Mouse (Mus musculus) kidney, adult 8-10 months (tissue): Measurements from ENCODE around the gene 1520401A03Rik.

Experiments used
- DNase-seq, 2 experiments: peaks; one replicate each; pipeline ENCODE4 v3.0.0; 2022

1520401A03Rik gene

DNA sequence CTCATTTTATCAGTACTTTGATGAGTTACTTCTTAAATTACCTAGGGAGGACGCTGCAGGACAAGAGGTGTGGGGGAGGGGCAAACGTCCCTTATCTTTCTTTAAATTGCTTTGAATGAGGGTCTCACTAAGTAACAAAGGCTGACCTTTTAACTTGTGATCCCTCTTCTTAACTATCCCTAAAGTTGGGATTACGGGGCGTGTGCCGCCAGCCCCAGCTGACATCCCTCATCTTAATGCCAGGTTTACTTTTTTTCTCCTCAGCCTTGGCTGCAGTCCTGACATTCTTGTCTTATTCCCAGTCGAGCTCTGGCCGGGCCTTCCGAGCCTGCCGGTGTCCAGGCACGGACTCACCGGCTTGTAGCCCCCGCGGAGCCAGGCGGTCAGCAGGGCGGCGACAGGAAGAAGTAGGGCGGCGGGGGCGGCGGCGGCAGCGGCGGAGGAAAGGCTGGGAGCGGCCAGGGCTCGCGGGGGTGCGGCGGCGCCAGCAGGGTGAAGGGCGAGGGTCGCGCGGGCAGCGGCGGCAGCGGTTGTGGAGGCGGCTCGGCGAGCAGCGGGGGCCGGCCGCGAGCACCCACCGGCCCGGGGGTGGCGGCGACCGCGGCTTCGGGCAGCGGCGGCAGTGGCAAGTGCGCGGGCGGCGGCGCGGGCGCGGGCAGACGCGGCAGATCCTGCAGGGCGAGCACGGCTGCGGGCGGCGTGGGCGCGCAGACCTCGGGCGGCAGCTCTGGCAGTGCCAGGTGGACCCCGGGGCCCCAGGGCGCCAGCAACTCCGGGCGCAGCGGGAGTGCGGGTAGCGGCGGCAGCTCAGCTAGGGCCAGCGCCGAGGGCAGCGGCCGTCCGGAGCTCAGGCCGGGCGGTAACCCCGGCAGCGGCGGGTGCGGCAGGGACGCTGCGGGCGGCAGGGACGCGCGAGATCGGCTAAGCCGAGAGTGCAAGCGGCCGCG lies 23.2 kb downstream of the 1520401A03Rik start:
- peak in 1 of 2 experiments; percentile 40 for DNase-seq

DNA sequence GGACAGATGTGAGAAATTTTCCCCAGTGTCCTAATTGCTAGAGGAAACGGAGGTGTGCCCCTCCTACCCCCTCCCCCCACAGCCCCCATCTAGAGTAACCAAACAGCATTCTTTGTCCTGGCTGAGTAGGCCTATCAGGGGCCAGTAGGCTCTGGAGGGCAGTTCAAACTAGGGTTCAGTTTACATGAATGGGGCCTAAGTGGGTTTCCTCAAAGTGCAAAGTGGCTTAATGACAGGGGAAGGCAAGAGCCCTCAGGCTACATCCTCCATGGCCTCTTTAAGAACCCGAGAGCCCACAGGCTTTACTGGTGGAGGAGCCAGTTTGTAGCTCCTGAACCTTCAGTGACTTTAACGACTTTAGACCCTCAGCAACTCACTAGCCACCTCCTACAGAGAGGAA lies 26.8 kb downstream of the 1520401A03Rik start:
- DNase-seq = no peak

DNA sequence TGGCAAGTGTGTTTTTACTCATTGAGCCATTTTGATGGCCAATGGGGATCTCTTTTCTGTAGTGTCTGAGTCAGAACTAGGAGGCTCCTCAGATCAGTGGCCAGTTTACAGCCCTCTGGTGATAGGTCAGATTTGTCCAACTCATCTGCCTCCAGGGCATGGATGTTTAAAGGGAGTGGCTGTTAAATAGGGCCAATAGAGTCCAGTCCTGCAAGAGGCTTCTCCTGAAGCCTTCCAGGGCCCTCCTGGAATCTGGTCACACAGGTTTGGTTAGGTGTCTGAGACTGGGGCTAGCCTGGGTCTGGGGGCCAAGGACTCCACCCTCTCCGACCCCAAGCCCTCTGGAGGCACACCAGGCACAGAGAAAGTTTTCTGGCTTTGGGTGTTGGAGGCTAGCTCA lies 28.1 kb downstream of the 1520401A03Rik start:
- DNase-seq = no peak

DNA sequence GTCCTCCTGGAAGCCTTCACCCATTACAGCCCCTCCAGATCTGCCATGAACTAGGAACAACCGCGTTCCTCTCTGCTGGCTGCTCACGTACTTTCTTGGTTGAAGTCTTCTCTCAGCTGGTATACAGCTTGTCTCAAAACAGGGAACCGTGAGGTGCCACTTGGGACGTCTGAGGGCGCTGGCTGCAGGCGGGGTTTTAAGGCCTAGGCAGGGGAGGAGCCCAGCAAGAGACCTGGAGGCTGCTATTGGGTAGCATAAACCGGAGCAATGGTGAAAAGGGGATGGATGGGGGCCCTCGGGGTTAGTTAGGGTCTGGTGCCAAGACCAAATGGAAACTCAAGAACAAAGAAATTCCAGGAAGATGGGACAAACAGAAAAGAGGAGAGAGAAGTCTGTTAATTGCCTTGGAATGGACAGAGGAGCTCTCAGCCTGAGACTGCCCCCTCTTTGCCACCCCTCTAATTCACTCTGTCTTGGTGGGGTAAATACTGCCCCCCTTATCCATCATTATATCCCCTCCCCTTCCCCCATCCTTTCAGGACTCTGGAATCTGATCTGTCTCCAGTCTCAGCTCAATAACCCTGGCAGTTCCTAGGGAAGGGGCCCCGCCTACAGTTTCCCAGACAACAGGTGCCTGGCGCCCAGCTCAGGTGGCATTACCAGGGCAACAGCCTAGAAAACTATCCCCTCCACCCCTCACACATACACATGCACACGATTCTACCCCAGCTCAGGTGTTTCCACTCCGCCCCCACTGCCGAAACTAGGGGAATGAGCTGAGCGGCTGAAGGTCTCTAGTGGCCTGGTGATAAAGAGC lies 38.5 kb downstream of the 1520401A03Rik start, which contains the start of gene Cldn9:
Gene Cldn9, minus strand, starts transcription at position 171 of the 817 bp plus-strand sequence.
- DNase-seq = peak in 1 of 2 experiments; percentile 31

DNA sequence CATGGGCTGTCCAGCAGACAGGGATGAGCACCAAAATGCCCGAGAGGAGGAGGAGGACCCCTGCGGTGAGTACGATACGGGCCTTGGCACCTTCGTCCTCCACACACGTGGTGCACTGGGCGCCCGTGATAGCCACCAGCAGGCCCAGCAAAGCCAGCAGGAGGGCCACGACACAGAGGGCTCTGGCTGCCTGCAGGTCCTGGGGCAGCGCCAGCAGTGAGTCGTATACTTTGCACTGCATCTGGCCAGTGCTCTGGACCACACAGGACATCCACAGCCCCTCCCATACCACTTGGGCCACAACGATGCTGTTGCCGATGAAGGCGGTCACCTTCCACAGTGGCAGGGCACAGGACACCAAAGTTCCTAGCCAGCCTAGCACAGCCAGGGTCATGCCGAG lies 39.4 kb downstream of the 1520401A03Rik start:
- no peak for DNase-seq

- DNase-seq = peak in 1 of 2 experiments; percentile 25
These were observed 40.1 kb downstream of the 1520401A03Rik start for GRCm38 (mm10) chr17:23682530-23682929.

- peak in 1 of 2 experiments; percentile 59 for DNase-seq
These were observed 40.5 kb downstream of the 1520401A03Rik start for GRCm38 (mm10) chr17:23682092-23682491.

DNA sequence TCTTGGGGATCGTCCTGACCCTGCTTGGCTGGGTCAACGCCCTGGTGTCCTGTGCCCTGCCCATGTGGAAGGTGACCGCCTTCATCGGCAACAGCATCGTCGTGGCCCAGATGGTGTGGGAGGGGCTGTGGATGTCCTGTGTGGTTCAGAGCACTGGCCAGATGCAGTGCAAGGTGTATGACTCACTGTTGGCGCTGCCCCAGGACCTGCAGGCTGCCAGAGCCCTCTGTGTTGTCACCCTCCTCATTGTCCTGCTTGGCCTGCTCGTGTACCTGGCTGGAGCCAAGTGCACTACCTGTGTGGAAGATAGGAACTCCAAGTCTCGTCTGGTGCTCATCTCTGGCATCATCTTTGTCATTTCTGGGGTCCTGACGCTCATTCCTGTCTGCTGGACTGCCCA lies 41.5 kb downstream of the 1520401A03Rik start:
- DNase-seq = peak in 1 of 2 experiments; percentile 32

GRCm38 (mm10) chr17:23680336-23680735 lies 42.2 kb downstream of the 1520401A03Rik start:
- no peak for DNase-seq

- no peak for DNase-seq
These were observed 43.3 kb downstream of the 1520401A03Rik start, which contains the start of gene Cldn6 for GRCm38 (mm10) chr17:23679127-23679835. Gene Cldn6 (plus strand): TSS chr17:23679249.

GRCm38 (mm10) chr17:23677236-23677679 lies 45.3 kb downstream of the 1520401A03Rik start, which contains the start of gene Tnfrsf12a:
Gene Tnfrsf12a (minus strand): TSS chr17:23677468.
- peak; percentile 88 to 89 for DNase-seq

DNA sequence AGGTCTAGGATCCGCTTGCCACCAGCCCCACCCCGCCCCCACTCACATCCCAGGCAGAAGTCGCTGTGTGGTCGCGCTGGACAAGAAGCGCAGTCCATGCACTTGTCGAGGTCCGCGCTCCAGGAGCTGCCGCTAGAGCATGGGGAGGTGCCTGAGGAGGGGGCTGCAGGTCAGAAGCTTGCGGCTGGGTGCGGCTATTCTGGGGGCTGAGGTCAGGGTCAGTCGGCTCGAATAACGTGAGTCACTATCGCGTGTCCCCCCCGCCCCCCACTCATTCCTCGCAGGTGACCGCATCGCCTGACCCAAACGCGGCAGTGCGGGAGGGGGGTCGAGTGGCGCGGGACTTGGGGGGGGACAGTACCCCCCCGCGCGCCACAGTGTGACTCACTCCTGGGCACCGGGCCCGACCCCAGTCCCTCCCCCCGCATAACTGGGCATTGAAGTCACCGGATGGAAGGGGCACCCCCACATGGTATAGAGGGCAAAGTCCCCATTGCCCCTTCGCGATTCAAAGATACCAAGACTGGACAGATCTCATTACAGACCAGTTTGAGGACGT lies 46.0 kb downstream of the 1520401A03Rik start:
- DNase-seq = peak in 1 of 2 experiments; percentile 38

- DNase-seq = peak in 1 of 2 experiments; percentile 66
These were observed 46.9 kb downstream of the 1520401A03Rik start for GRCm38 (mm10) chr17:23675564-23676281.

DNA sequence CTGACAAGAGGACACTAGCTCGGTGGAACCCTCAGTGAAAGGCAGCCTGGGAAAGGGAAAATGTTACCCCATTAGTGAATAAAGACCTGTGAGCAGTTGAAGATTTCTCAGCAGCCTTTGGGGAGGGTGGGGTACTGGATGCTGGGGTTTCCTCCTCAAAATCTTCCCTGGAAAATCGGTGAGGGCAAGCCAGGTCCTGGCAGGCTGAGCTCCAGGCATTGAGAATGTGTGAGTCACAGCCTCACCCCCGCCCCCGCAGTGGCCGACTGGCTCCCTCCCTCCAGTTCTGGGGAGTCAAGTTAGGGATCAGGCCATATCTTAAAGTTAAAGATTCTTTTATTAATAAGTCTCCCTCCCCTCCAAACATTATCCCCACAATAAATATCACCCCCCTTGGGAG lies 47.5 kb downstream of the 1520401A03Rik start:
- peak in 1 of 2 experiments; percentile 40 for DNase-seq

DNA sequence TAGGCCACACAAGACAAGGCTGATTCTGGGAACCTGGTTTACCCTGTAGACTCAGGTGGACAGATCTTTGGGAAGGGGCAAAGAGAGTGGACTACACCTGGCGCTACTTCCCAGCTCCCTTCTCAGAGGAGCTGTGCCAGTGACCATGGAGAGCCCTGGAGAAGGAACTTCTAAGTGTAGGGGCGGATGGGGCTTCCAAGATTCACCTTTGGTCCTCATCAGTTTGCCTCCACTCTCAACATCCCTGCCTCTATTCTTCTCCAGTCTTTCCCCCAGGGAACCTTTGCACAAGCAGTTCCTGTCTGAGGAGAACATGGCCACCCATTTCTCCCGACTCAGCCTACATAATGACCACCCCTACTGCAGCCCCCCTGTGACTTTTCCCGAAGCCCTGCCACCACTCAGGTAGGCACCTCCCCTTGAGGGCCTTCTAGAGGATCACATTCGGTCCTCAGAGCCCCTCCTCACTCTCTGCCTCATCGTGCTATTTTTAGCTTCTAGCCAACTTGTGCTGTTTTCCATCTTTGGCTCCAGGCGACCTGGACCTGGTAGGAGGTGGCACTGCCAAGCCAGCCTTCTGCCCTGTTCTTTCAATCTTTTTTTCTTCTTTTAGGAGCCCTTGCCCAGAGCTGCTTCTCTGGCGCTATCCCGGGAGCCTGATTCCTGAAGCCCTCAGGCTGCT lies 48.2 kb downstream of the 1520401A03Rik start:
- DNase-seq = peak in 1 of 2 experiments; percentile 32

DNA sequence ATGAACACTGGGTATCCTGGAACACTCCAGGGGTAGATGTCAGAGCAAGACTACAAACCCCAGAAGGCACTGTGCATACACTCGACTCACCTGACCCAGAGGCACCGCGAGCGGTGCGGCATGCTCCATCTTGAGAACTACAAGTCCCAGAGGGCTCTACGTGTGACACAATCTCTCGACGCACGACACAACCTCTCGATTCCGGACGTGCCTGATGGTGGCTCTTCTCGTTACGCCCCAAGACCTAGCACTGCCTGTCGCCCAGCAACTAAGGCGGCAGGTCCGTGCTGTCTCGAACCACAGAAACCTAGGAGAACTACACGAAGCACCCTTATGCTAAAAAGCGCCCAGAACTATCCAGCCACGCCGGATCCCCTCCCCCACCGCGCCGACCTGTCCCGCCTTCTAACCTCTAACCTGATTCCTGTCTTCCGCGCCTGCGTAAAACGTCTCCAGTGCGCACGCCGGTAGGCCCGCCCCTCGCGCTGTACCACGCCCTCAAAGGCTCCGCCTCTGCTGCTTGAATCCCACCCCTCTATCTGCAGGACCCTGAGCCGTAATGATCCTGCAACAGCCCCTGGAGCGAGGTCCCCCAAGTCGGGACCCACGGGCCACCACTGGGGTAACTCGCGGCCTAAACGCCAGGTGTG lies 49.0 kb downstream of the 1520401A03Rik start, which contains the start of the genes Hcfc1r1 and Thoc6:
Gene Hcfc1r1, plus strand, starts transcription at position 173 of the 650 bp plus-strand sequence.
Gene Thoc6, minus strand, starts transcription at position 459 of the 650 bp plus-strand sequence.
- peak; percentile 96 for DNase-seq

GRCm38 (mm10) chr17:23672761-23673160 lies 49.8 kb downstream of the 1520401A03Rik start:
- DNase-seq = no peak

DNA sequence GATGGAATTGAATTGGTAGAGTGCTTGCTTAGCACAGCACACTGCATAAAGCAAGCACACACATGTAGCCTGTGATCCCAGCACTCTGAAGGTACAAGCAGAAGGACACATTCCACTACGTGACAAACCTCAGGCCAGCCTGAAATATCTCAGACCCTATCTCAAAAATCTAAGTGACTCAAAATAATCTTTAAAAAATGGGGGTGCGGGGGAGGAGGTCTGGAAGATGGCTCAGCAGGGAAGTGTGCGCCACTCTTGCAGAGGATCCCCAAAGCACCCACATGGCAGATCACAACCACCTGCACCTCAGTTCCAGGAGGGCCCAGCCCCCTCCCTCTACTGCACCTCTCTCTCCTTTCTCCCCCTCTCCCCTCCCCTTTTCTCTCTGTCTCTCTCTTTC lies 51.1 kb downstream of the 1520401A03Rik start:
- DNase-seq = no peak

DNA sequence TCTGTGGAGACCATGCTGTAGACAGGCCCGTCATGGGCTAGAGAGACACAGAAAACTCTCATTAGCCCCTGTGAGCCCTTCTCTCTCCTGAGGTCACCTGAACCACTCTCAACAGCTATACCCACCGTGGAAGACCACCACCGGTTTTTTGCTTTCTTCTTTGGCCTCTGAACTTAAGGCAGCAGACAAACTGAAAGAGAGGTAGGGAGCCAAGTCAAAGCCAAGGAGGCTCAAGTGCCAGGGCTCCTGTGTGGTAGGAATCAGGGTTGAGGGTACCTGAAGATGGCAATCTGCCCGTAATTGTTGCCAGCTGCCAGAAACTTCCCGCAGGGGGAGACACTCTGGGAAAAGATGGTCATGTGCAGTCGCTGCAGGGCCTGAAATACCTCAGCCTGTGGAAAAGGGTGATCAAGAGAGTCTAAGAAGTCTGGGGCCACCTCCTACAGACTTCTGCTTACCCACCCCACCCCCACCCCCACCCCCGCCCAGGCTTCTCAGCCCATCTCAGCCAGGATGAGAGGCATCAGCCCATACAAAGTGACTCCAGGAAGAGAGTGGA lies 52.0 kb downstream of the 1520401A03Rik start:
- DNase-seq = no peak

DNA sequence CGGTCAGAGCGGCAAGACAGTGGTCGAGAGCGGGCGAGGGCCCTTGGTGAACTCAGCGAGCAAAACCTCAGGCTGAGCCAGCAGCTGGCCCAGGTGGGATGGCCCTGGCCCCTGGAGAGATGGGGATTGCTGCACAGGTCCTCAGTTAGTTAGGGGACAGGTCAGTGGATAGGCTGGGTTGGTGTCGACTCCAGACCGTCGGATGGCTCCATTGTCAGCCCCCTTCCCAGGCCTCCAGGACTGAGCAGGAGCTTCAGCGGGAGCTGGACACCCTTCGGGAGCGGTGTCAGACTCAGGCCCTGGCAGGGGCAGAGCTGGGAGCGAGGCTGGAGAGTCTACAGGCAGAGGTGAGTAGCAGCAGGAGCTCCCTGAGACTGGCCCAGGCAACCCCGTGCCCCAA lies 57.1 kb downstream of the 1520401A03Rik start:
- no peak for DNase-seq
